Mouse (Mus musculus) MEL (cell line): ENCODE measurements around the gene Mgat4b. TPM values are rescaled to one million over a fixed set of nuclear protein-coding genes. Genes with fewer than 3 reads are reported as not detected.

Experiments
- DNase-seq: peaks from one replicate; pipeline ENCODE4 v3.0.0; 2011; ENCODE audit warnings: low read depth, low spot score
- H3K27ac ChIP-seq: 2 replicates; pipeline ENCODE4 v1.5.1; 2012; ENCODE audit warnings: low read depth, mild to moderate bottlenecking, control low read depth, low read length, moderate library complexity; ENCODE audit not compliant: control insufficient read depth
- H3K27me3 ChIP-seq, 2 experiments: fragments of 150-350 bp in 1 of 2; sonication (generic) in 1 of 2; 2 replicates each; pipeline ENCODE4 v1.6.1; 2012; ENCODE audit warnings: low read length in 2 of 2, mild to moderate bottlenecking in 2 of 2, improper control_type of control experiment in 1 of 2, moderate library complexity in 1 of 2; ENCODE audit not compliant: insufficient read depth in 2 of 2, control insufficient read depth in 1 of 2
- H3K36me3 ChIP-seq, 2 experiments: 2 replicates each; pipeline ENCODE4 v1.6.1; 2012 to 2014; ENCODE audit warnings: low read length in 2 of 2, improper control_type of control experiment in 1 of 2, inconsistent platforms in 1 of 2, mild to moderate bottlenecking in 1 of 2; ENCODE audit not compliant: insufficient read depth in 2 of 2, control insufficient read depth in 1 of 2
- H3K4me1 ChIP-seq, 2 experiments: fragments of 150-350 bp in 1 of 2; sonication (generic) in 1 of 2; 2 replicates each; pipeline ENCODE4 v1.6.1; 2012; ENCODE audit warnings: low read length in 2 of 2, improper control_type of control experiment in 1 of 2, mild to moderate bottlenecking in 1 of 2; ENCODE audit not compliant: insufficient read depth in 2 of 2, control insufficient read depth in 1 of 2
- H3K4me3 ChIP-seq, 2 experiments: fragments of 150-350 bp in 1 of 2; sonication (generic) in 1 of 2; 2 replicates each; pipeline ENCODE4 v1.5.1; 2012; ENCODE audit warnings: low read depth in 2 of 2, low read length in 2 of 2, mild to moderate bottlenecking in 2 of 2, moderate library complexity in 2 of 2, control low read depth in 1 of 2, improper control_type of control experiment in 1 of 2; ENCODE audit not compliant: control insufficient read depth in 1 of 2, insufficient read depth in 1 of 2
- H3K79me2 ChIP-seq: 2 replicates; pipeline ENCODE4 v1.6.1; 2012; ENCODE audit warnings: mild to moderate bottlenecking, low read length, moderate library complexity; ENCODE audit not compliant: control insufficient read depth, poor library complexity, insufficient read depth
- H3K9ac ChIP-seq: 2 replicates; pipeline ENCODE4 v1.6.1; 2012; ENCODE audit warnings: low read depth, mild to moderate bottlenecking, control low read depth, low read length, moderate library complexity; ENCODE audit not compliant: control insufficient read depth, poor library complexity, severe bottlenecking
- H3K9me3 ChIP-seq: fragments of 150-350 bp; sonication (generic); replicated peaks from 2 replicates; pipeline ENCODE4 v1.6.1; 2012; ENCODE audit warnings: mild to moderate bottlenecking, low read length, improper control_type of control experiment, moderate library complexity; ENCODE audit not compliant: insufficient read depth
- BHLHE40 ChIP-seq: IDR thresholded peaks from 2 replicates; pipeline ENCODE4 v1.6.1; 2012; ENCODE audit warnings: low read depth, mild to moderate bottlenecking, inconsistent platforms, low read length, improper control_type of control experiment, borderline replicate concordance
- EP300 ChIP-seq, 2 experiments: IDR thresholded peaks; 2 replicates each; pipeline ENCODE4 v1.6.1; 2011; ENCODE audit warnings: improper control_type of control experiment in 2 of 2, low read length in 2 of 2, low read depth in 1 of 2, mild to moderate bottlenecking in 1 of 2
- GATA1 ChIP-seq: IDR thresholded peaks from 2 replicates; pipeline ENCODE4 v1.6.1; 2011; ENCODE audit warnings: low read depth, low read length, improper control_type of control experiment
- HCFC1 ChIP-seq: IDR thresholded peaks from 2 replicates; pipeline ENCODE4 v1.6.1; 2012; ENCODE audit warnings: low read depth, mild to moderate bottlenecking, inconsistent platforms, low read length, improper control_type of control experiment, moderate library complexity
- JUND ChIP-seq: IDR thresholded peaks from 2 replicates; pipeline ENCODE4 v1.6.1; 2011; ENCODE audit warnings: low read depth, mild to moderate bottlenecking, improper control_type of control experiment, low read length
- MAFK ChIP-seq: IDR thresholded peaks from 2 replicates; pipeline ENCODE4 v1.6.1; 2011; ENCODE audit warnings: low read depth, mild to moderate bottlenecking, low read length, improper control_type of control experiment, borderline replicate concordance
- MEF2A ChIP-seq: IDR thresholded peaks from 2 replicates; pipeline ENCODE4 v1.6.1; 2014; ENCODE audit warnings: low read depth, mild to moderate bottlenecking, inconsistent platforms, low read length, improper control_type of control experiment; ENCODE audit not compliant: poor library complexity, insufficient replicate concordance, severe bottlenecking; ENCODE audit errors: extremely low read depth
- MXI1 ChIP-seq: IDR thresholded peaks from 2 replicates; pipeline ENCODE4 v1.6.1; 2011; ENCODE audit warnings: mild to moderate bottlenecking, low read depth, low read length, improper control_type of control experiment
- MYC ChIP-seq: IDR thresholded peaks from 2 replicates; pipeline ENCODE4 v1.6.1; 2011; ENCODE audit warnings: low read depth, mild to moderate bottlenecking, low read length, improper control_type of control experiment, moderate library complexity
- NELFE ChIP-seq: IDR thresholded peaks from 2 replicates; pipeline ENCODE4 v1.6.1; 2011; ENCODE audit warnings: low read depth, low read length, improper control_type of control experiment
- POLR2AphosphoS5 ChIP-seq: IDR thresholded peaks from 2 replicates; pipeline ENCODE4 v1.6.1; 2012; ENCODE audit warnings: low read depth, borderline replicate concordance, mild to moderate bottlenecking, inconsistent platforms, low read length, moderate library complexity, mixed read lengths
- RCOR1 ChIP-seq: IDR thresholded peaks from 2 replicates; pipeline ENCODE4 v1.6.1; 2012; ENCODE audit warnings: low read depth, mild to moderate bottlenecking, inconsistent platforms, low read length, improper control_type of control experiment
- SMC3 ChIP-seq: IDR thresholded peaks from 2 replicates; pipeline ENCODE4 v1.6.1; 2011; ENCODE audit warnings: low read depth, low read length, improper control_type of control experiment
- TAL1 ChIP-seq: IDR thresholded peaks from 2 replicates; pipeline ENCODE4 v1.6.1; 2012; ENCODE audit warnings: mild to moderate bottlenecking, inconsistent platforms, low read length, moderate library complexity, mixed read lengths
- TBP ChIP-seq: IDR thresholded peaks from 2 replicates; pipeline ENCODE4 v1.8.0; 2011; ENCODE audit warnings: low read depth, low read length, improper control_type of control experiment
- USF1 ChIP-seq: IDR thresholded peaks from 2 replicates; pipeline ENCODE4 v1.6.1; 2014; ENCODE audit warnings: low read depth, mild to moderate bottlenecking, inconsistent platforms, low read length, improper control_type of control experiment, moderate library complexity
- USF2 ChIP-seq, 2 experiments: IDR thresholded peaks; 2 replicates each; pipeline ENCODE4 v1.6.1; 2011 to 2012; ENCODE audit warnings: improper control_type of control experiment in 2 of 2, low read length in 2 of 2, borderline replicate concordance in 1 of 2, inconsistent platforms in 1 of 2, low read depth in 1 of 2, mild to moderate bottlenecking in 1 of 2; ENCODE audit not compliant: insufficient read depth in 1 of 2
- ZC3H11A ChIP-seq: IDR thresholded peaks from 2 replicates; pipeline ENCODE4 v1.6.1; 2012; ENCODE audit warnings: low read depth, mild to moderate bottlenecking, inconsistent platforms, low read length, improper control_type of control experiment
- ZKSCAN1 ChIP-seq: IDR thresholded peaks from 2 replicates; pipeline ENCODE4 v1.6.1; 2012; ENCODE audit warnings: low read depth, mild to moderate bottlenecking, inconsistent platforms, low read length, improper control_type of control experiment, moderate library complexity
- ZMIZ1 ChIP-seq: IDR thresholded peaks from 2 replicates; pipeline ENCODE4 v1.6.1; 2012; ENCODE audit warnings: low read depth, mild to moderate bottlenecking, inconsistent platforms, low read length, improper control_type of control experiment, moderate library complexity
- ZNF384 ChIP-seq: IDR thresholded peaks from 2 replicates; pipeline ENCODE4 v1.6.1; 2012; ENCODE audit warnings: low read depth, mild to moderate bottlenecking, inconsistent platforms, low read length, improper control_type of control experiment
- polyA plus RNA-seq, 2 experiments: library from polyadenylated mRNA; stranded (reverse) in 1 of 2; unstranded in 1 of 2; fragments of >175 nt in 1 of 2; fragments of >200 nt in 1 of 2; gene quantifications; 2 replicates each; pipeline versions ENCODE4 v1.2.1 to v1.2.4; 2012; ENCODE audit warnings: low replicate concordance in 2 of 2, low read depth in 1 of 2; ENCODE audit not compliant: insufficient read length in 2 of 2, insufficient read depth in 1 of 2, missing spikeins in 1 of 2
- total RNA-seq: library from RNA; depleted of rRNA; stranded (reverse); fragments of 300-350 nt; gene quantifications from 2 replicates; pipeline ENCODE4 v1.2.3, GENCODE M21; 2012

Gene Mgat4b
- total and polyA plus RNA-seq, 3 experiments: 33.7 to 69.4 TPM; not detected in 1

- DNase-seq: no peak
- Histone ChIP-seq H3K4me1 (peaks cover 6 to 21% of the 10 kb centered on the region in 2 experiments; a peak in 3 of 4 replicates), H3K36me3 (peaks cover 2 to 12% of the 10 kb centered on the region in 2 experiments; a peak in 2 of 4 replicates), H3K79me2 (peaks cover 12% of the 10 kb centered on the region), H3K4me3 (no peak overlapping the region), H3K9ac (no peak overlapping the region), H3K27me3 (no peaks in the 10 kb centered on the region), H3K9me3 (no peaks in the 10 kb centered on the region), H3K27ac (no peak overlapping the region)
- TF ChIP-seq ZKSCAN1 (no peak), TAL1 (no peak), BHLHE40 (no peak), ZC3H11A (no peak), JUND (no peak), EP300 (IDR thresholded peaks at IDR 0.05; ENCODE audit: low read depth in 1 of 2, low read length in 2 of 2) (no peak), ZNF384 (no peak), USF2 (IDR thresholded peaks at IDR 0.05; ENCODE audit: borderline replicate concordance in 1 of 2, insufficient read depth in 1 of 2, low read depth in 1 of 2, low read length in 2 of 2) (no peak), USF1 (no peak), RCOR1 (no peak), NELFE (no peak), POLR2AphosphoS5 (no peak), MEF2A (no peak), GATA1 (no peak), MAFK (no peak), HCFC1 (no peak), MYC (no peak), MXI1 (no peak)
Observed at GRCm38 (mm10) chr11:50227226-50227625, 16.5 kb downstream of the Mgat4b start.

GRCm38 (mm10) chr11:50227736-50228135, 17.0 kb downstream of the Mgat4b start:
- no peaks in the 10 kb centered on the region for H3K9me3 ChIP-seq
- H3K27ac ChIP-seq: no peak overlapping the region
- H3K27me3 ChIP-seq: no peaks in the 10 kb centered on the region
- H3K36me3 ChIP-seq: peaks cover 2 to 12% of the 10 kb centered on the region in 2 experiments; a peak in 2 of 4 replicates
- no peak overlapping the region for H3K4me3 ChIP-seq
- DNase-seq: no peak
- TF ChIP-seq POLR2AphosphoS5 (no peak), TBP (no peak), ZMIZ1 (no peak), SMC3 (no peak)
- H3K9ac ChIP-seq: no peak overlapping the region
- peaks cover 6 to 21% of the 10 kb centered on the region in 2 experiments; a peak in 3 of 4 replicates for H3K4me1 ChIP-seq
- H3K79me2 ChIP-seq: peaks cover 12% of the 10 kb centered on the region
